Mouse (Mus musculus) midbrain, embryonic 12.5 days (tissue): ENCODE data around the gene Med26. TPM values are rescaled to one million over a fixed set of nuclear protein-coding genes. Genes with fewer than 3 reads are reported as not detected.

Experiments
- ATAC-seq: fragments of 200-750 bp; cut with Nextera tagmentation; 2 replicates; pipeline ENCODE4 v1.8.0; 2017; ENCODE audit warnings: low read depth, moderate TSS enrichment, moderate library complexity; ENCODE audit not compliant: low FRiP score
- H3K27ac ChIP-seq: fragments of 300-500 bp; sonication (generic); replicated peaks from 2 replicates; pipeline ENCODE4 v1.5.1; 2016; ENCODE audit warnings: mild to moderate bottlenecking
- H3K27me3 ChIP-seq: fragments of 300-500 bp; sonication (generic); 2 replicates; pipeline ENCODE4 v1.6.1; 2016; ENCODE audit warnings: mild to moderate bottlenecking
- H3K36me3 ChIP-seq: fragments of 300-500 bp; sonication (generic); 2 replicates; pipeline ENCODE4 v1.6.1; 2016
- H3K4me1 ChIP-seq: fragments of 300-500 bp; sonication (generic); 2 replicates; pipeline ENCODE4 v1.6.1; 2016
- H3K4me2 ChIP-seq: fragments of 300-500 bp; sonication (generic); replicated peaks from 2 replicates; pipeline ENCODE4 v1.6.1; 2016; ENCODE audit warnings: mild to moderate bottlenecking, moderate library complexity
- H3K4me3 ChIP-seq: fragments of 300-500 bp; sonication (generic); 2 replicates; pipeline ENCODE4 v1.5.1; 2016; ENCODE audit warnings: mild to moderate bottlenecking
- H3K9ac ChIP-seq: fragments of 300-500 bp; sonication (generic); replicated peaks from 2 replicates; pipeline ENCODE4 v1.6.1; 2016; ENCODE audit warnings: mild to moderate bottlenecking, moderate library complexity
- H3K9me3 ChIP-seq: fragments of 300-500 bp; sonication (generic); 2 replicates; pipeline ENCODE4 v1.6.1; 2016; ENCODE audit warnings: mild to moderate bottlenecking
- WGBS: fragments of 180-500 bp; shearing (Covaris S2); methylation state at CpG from one replicate; pipeline ENCODE4 v1.1.7; 2016; 5-methylcytosine and 5-hydroxymethylcytosine counted together
- polyA plus RNA-seq: library from polyadenylated mRNA; unstranded; fragments of >200 nt; fragmentation: Nextera tagmentation; extraction: Ambion mirVana; gene quantifications from 2 replicates; pipeline ENCODE4 v1.2.1, GENCODE M21; 2016

The Med26 gene
- polyA plus RNA-seq, 1 experiment from 2014 or later: 19.6 TPM

DNA sequence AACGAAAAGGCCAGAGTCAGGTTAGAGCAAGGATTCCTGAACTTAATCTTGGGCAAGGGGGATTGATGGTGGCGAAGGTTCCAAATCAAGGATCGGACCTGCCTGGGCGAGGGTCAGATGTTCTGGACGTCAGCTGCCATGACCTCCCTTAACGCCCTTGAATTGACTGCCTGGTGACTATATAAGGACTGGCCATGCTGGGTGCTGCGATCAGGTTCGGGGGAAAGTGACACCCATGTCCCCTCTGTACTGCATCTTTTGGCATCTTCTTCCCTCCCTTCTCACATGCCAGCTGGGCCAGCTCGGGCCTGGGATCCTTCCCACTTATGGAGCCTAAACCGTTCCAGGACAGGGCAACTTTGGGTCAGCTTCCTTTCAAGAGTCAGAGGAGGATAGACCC is 24.4 kb upstream of the Med26 start:
- Histone ChIP-seq H3K4me2 (peak overlapping the region; percentile 94), H3K4me1 (peaks cover 25% of the 10 kb centered on the region), H3K9me3 (no peaks in the 10 kb centered on the region), H3K27ac (no peak overlapping the region; the same call in 1 of the 2 replicates), H3K27me3 (no peaks in the 10 kb centered on the region), H3K9ac (peak overlapping the region; percentile 79), H3K4me3 (peak overlapping the region; percentile 71), H3K36me3 (peaks cover 15% of the 10 kb centered on the region)
- 9% methylated on average over 10 of the region's 10 CpGs for WGBS
- no peak for ATAC-seq

DNA sequence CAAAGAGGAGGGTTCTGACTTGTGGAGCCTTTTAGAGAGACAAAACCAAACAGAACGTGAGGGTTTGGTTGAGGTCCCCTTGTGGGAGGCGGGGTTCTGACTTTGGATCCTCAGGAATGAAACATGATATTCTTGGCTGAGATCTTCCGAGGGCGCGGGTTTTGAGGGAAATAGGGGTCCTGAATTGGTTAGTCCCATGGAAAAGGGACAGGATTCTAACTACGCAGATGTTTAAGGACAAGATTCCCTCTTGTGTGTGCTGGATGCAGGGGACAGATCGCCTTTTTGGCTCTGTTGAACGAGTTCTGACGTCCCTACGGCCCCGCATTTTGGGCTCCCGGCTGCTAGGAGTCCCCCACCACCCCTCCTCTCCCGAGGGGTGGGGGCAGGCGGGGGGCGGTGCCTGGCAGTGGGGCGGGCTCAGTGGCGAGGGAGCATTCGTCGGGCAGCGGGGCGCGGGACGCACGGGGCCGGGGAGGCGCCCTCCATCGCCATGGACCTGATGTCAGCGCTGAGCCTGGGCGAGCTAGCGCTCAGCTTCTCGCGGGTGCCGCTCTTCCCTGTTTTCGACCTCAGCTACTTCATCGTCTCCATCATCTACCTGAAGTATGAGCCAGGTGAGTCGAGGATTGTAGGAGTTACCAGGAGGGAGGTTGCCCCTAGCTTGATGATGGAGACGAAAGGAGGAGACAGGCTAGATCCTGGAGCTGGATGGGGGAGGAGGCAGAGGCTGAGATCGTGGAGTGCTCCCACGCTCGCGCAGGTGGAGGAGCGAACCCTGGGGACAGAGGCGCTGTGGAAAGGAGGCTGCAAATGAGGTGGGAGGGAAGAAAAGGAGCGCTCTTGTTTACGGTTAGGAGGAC is 23.8 kb upstream of the Med26 start, which contains the start of gene Tmem38a:
Gene Tmem38a (plus strand): TSS at position 445 of the 863 bp plus-strand sequence.
- no peaks in the 10 kb centered on the region for H3K27me3 ChIP-seq
- H3K9me3 ChIP-seq: no peaks in the 10 kb centered on the region
- peak within 1 kb of the TSS; percentile 79 for H3K9ac ChIP-seq
- peak; percentile 13 for ATAC-seq
- peaks cover 25% of the 10 kb centered on the region for H3K4me1 ChIP-seq
- H3K27ac ChIP-seq: peak within 1 kb of the TSS; percentile 88
- H3K4me3 ChIP-seq: peak within 1 kb of the TSS; percentile 71
- peak within 1 kb of the TSS; percentile 94 for H3K4me2 ChIP-seq
- under 1% methylated on average over 45 of the region's 45 CpGs for WGBS
- H3K36me3 ChIP-seq: peaks cover 22% of the 10 kb centered on the region

- under 1% methylated on average over 52 of the region's 52 CpGs for WGBS
- Histone ChIP-seq H3K36me3 (peaks cover 31% of the 10 kb centered on the region), H3K9ac (peak within 1 kb of the TSS; percentile 79)
Observed at GRCm38 (mm10) chr8:72570633-72571610, 22.9 kb upstream of the Med26 start, which contains the start of gene Smim7. Gene Smim7, minus strand, starts transcription at chr8:72571088.

GRCm38 (mm10) chr8:72565970-72566369 is 17.9 kb upstream of the Med26 start:
- Histone ChIP-seq H3K27ac (no peak overlapping the region), H3K4me2 (no peak overlapping the region), H3K27me3 (no peaks in the 10 kb centered on the region), H3K9ac (no peak overlapping the region), H3K36me3 (peaks cover 61% of the 10 kb centered on the region), H3K9me3 (no peaks in the 10 kb centered on the region), H3K4me3 (no peak overlapping the region), H3K4me1 (peaks cover 10% of the 10 kb centered on the region)
- no peak for ATAC-seq
- WGBS: 97% methylated on average over 2 of the region's 2 CpGs

More at GRCm38 (mm10) chr8:72570633-72571610, 22.9 kb upstream of the Med26 start, which contains the start of gene Smim7:
- peak; percentile 97 for ATAC-seq
- Histone ChIP-seq H3K9me3 (no peaks in the 10 kb centered on the region), H3K27ac (peak within 1 kb of the TSS; percentile 88), H3K4me3 (peak within 1 kb of the TSS; percentile 71), H3K4me2 (peak within 1 kb of the TSS; percentile 94), H3K4me1 (peaks cover 25% of the 10 kb centered on the region), H3K27me3 (no peaks in the 10 kb centered on the region)

- no peaks in the 10 kb centered on the region for H3K27me3 ChIP-seq
- H3K4me3 ChIP-seq: no peak overlapping the region
- H3K4me1 ChIP-seq: no peaks in the 10 kb centered on the region
- H3K36me3 ChIP-seq: peaks cover 55% of the 10 kb centered on the region
- ATAC-seq: no peak
- 91% methylated on average over 1 of the region's 1 CpGs for WGBS
- H3K4me2 ChIP-seq: no peak overlapping the region
- no peak overlapping the region for H3K27ac ChIP-seq
- H3K9ac ChIP-seq: no peak overlapping the region
- H3K9me3 ChIP-seq: no peaks in the 10 kb centered on the region
Observed at GRCm38 (mm10) chr8:72561111-72561689, 13.1 kb upstream of the Med26 start.

DNA sequence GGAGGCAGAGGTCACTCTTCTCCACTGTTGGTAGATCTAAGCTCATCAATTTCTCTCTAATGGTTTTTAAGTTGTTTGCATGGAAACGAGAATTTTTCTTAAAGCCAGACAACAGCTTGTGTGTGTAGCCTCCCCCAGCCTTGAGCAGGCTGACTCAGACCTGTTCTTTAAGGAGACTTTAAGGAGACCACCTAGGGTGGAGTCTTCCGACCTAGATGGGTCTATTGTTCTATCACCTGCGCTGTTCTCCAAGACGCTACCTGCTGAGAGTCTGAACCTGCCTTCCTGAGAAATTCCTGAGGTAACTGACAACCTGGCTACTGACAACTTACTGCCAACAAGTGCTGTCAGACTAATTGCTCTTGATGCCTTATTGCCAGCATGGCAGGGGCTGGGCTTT is 7.7 kb upstream of the Med26 start:
- Histone ChIP-seq H3K36me3 (peaks cover 23% of the 10 kb centered on the region), H3K27ac (no peak overlapping the region), H3K9ac (no peak overlapping the region), H3K4me1 (no peaks in the 10 kb centered on the region), H3K4me3 (no peak overlapping the region), H3K9me3 (no peaks in the 10 kb centered on the region), H3K27me3 (no peaks in the 10 kb centered on the region), H3K4me2 (no peak overlapping the region)
- 51% methylated on average over 4 of the region's 4 CpGs for WGBS
- no peak for ATAC-seq

DNA sequence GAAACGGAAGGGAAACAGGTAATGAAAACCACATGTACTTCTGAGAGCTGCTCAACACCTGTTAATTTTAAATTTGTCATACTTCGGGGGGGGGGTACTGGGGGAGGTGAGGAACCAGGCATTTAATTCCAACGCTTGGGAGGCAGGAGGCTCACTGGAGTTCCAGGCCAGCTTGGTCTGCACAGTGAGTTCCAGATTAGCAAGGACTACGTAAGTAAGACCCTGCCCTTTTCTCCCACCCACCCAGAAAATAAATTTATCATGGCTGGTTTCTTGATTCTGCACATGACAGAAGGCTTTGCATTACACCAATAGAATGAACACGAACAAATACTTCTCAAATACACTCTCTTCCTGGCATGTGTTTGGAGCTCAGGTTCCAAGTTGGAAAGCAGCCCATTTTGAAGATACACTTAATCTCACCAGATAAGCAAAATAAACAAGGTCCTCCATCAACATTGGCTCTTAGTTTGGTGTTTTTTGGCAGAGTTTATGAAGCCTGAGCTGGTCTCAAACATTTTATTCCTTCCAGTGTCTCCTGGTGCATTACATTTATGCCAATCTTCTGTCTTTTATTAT is 1.3 kb upstream of the Med26 start:
- no peak for ATAC-seq
- WGBS: 29% methylated on average over 5 of the region's 5 CpGs
- Histone ChIP-seq H3K27me3 (no peaks in the 10 kb centered on the region), H3K4me1 (peaks cover 31% of the 10 kb centered on the region), H3K9me3 (no peaks in the 10 kb centered on the region), H3K9ac (peak overlapping the region; percentile 78), H3K36me3 (0 out of 2 replicates have a peak, but pooled peaks cover 2% of the 10 kb centered on the region), H3K4me3 (peak overlapping the region; percentile 84), H3K4me2 (peak overlapping the region; percentile 99), H3K27ac (no peak overlapping the region)

- peak; percentile 82 for ATAC-seq
- H3K4me3 ChIP-seq: peak overlapping the region; percentile 84
- H3K4me1 ChIP-seq: peaks cover 31% of the 10 kb centered on the region
- H3K27me3 ChIP-seq: no peaks in the 10 kb centered on the region
- H3K9me3 ChIP-seq: no peaks in the 10 kb centered on the region
- under 1% methylated on average over 45 of the region's 45 CpGs for WGBS
- H3K36me3 ChIP-seq: peaks cover 8% of the 10 kb centered on the region; the same call in 1 of the 2 replicates
- H3K27ac ChIP-seq: peak overlapping the region; percentile 81
- peak overlapping the region; percentile 99 for H3K4me2 ChIP-seq
- peak overlapping the region; percentile 78 for H3K9ac ChIP-seq
Observed at GRCm38 (mm10) chr8:72548644-72549313, 709 bp upstream of the Med26 start.

DNA sequence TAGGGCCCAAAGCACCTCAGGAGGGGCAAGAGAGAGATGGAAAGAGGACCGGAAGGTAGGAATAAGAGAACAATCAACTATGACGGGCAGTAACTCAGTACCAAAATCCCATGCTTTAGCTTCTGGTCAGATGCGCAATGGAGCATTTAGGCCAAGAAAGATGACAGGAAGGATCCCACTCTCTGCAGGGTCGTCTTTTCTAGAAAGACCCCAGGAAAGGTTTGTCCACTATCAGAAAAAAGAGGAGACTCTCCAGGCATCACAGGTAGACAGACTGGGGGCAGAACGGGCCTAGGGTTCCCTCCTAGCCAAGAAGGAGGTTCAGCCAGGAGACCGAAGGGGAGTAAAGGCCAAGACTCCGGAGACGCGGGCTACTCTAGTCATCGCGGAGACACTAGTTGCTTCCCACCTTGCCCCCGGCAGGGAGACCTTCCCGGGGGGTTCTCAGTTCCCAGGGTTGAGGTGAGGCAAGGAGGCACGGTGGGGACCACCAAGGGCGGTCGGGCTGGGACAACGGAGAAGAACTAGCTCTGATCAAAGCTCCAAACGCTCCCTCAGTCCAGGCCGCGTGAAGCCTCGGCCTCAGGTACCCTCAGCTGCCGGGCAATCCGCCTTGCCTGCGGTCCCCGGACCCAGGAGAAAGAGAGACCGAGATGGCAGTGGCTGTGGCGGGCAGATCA is 808 bp downstream of the Med26 start:
- Histone ChIP-seq H3K9ac (peak overlapping the region; percentile 97), H3K4me1 (peaks cover 31% of the 10 kb centered on the region), H3K27me3 (no peaks in the 10 kb centered on the region), H3K27ac (peak overlapping the region; percentile 85), H3K4me3 (peak overlapping the region; percentile 84), H3K9me3 (no peaks in the 10 kb centered on the region), H3K36me3 (peaks cover 13% of the 10 kb centered on the region; the same call in 1 of the 2 replicates), H3K4me2 (peak overlapping the region; percentile 99)
- 0 out of 2 replicates have a peak, but pooled peaks have one; percentile 1 for ATAC-seq
- WGBS: 3% methylated on average over 27 of the region's 27 CpGs

DNA sequence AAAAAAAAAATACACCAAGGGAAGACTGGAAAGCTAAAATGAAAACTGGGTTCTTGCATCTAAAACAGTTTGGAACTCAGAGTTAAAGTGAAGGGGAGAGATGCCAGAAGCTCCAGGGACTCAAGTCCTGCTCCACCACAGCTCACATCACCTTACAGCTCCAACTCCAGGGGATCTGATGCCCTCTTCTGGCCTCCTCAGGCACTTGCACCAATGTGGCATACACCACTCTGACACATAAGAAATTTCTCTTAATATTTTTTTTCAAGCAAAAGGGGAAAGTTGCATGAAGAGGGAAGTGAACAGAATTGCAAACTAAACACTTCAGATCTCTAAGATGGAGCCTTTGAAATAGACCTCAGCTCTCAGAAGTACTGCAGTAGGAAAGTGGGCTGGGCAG is 8.8 kb downstream of the Med26 start:
- H3K4me2 ChIP-seq: no peak overlapping the region
- H3K9ac ChIP-seq: no peak overlapping the region
- no peaks in the 10 kb centered on the region for H3K9me3 ChIP-seq
- ATAC-seq: no peak
- no peak overlapping the region for H3K27ac ChIP-seq
- H3K36me3 ChIP-seq: peaks cover 9% of the 10 kb centered on the region; the same call in 1 of the 2 replicates
- no peak overlapping the region for H3K4me3 ChIP-seq
- no peaks in the 10 kb centered on the region for H3K27me3 ChIP-seq
- no peaks in the 10 kb centered on the region for H3K4me1 ChIP-seq
